Mouse (Mus musculus): ENCODE data around the gene Mthfsl. TPM values are rescaled to one million over a fixed set of nuclear protein-coding genes. Genes with fewer than 3 reads are reported as not detected.
"Not testable (repeated sequence)": the region's sequence is repeated elsewhere in the genome, so short reads cannot be mapped to it uniquely, and the experiment has no call there.

Gene Mthfsl
- total RNA-seq, 2 experiments from 2014 or later, result 33.6 to 33.7 TPM

GRCm38 (mm10) chr9:88706700-88707099, 13.4 kb downstream of the Mthfsl start:
- intact Hi-C loops (cut with DNase I), result loop anchor here (5.0 kb wide), 1 partner anchor 521 kb away; no protein-coding TSS in a partner anchor
- no peak for DNase-seq (ENCODE audit: extremely low spot score in 1 of 2, low spot score in 2 of 2)

- not testable (repeated sequence) for DNase-seq (ENCODE audit: extremely low spot score in 1 of 2, low spot score in 2 of 2)
- intact Hi-C loops (cut with DNase I), result loop anchor here (5.0 kb wide), 1 partner anchor 522 kb away; no protein-coding TSS in a partner anchor
Measured at GRCm38 (mm10) chr9:88705157-88705556, 14.9 kb downstream of the Mthfsl start.

GRCm38 (mm10) chr9:88698746-88699145, 21.4 kb downstream of the Mthfsl start:
- DNase-seq (ENCODE audit: extremely low spot score in 1 of 2, low spot score in 2 of 2); intact Hi-C loops (cut with DNase I): not testable (repeated sequence)

GRCm38 (mm10) chr9:88691307-88691706, 28.8 kb downstream of the Mthfsl start:
- DNase-seq (ENCODE audit: extremely low spot score in 1 of 2, low spot score in 2 of 2); intact Hi-C loops (cut with DNase I): not testable (repeated sequence)

- DNase-seq (ENCODE audit: extremely low spot score in 1 of 2, low spot score in 2 of 2); intact Hi-C loops (cut with DNase I): not testable (repeated sequence)
Measured at GRCm38 (mm10) chr9:88689451-88689850, 30.6 kb downstream of the Mthfsl start.

GRCm38 (mm10) chr9:88686719-88687118, 33.4 kb downstream of the Mthfsl start:
- intact Hi-C loops (cut with DNase I); DNase-seq (ENCODE audit: extremely low spot score in 1 of 2, low spot score in 2 of 2): not testable (repeated sequence)

GRCm38 (mm10) chr9:88658341-88658740, 61.8 kb downstream of the Mthfsl start:
- intact Hi-C loops (cut with DNase I); DNase-seq (ENCODE audit: extremely low spot score in 1 of 2, low spot score in 2 of 2): not testable (repeated sequence)

GRCm38 (mm10) chr9:88650742-88651141, 69.4 kb downstream of the Mthfsl start:
- intact Hi-C loops (cut with DNase I), result not testable (repeated sequence)
- DNase-seq (ENCODE audit: extremely low spot score in 1 of 2, low spot score in 2 of 2), result peak in 1 of 2 experiments; percentile 15

Other genes starting within 250 kb of the Mthfsl start
- 10 to 100 TPM; 85.5 to 93.1 TPM for gene Syncrip, start 237.7 kb downstream of the Mthfsl start, total RNA-seq (2021)
- gene Zfp949, start 172.3 kb downstream of the Mthfsl start, total RNA-seq (2021), result 10 to 100 TPM; 20.1 to 23.4 TPM
- 1 to 10 TPM in 1 of 2 experiments, under 1 TPM in 1; 0.53 to 1.5 TPM for gene Trim43a, start 139.4 kb downstream of the Mthfsl start, total RNA-seq (2021)
- not detected for gene Bcl2a1d, start 11.6 kb upstream of the Mthfsl start, total RNA-seq (2021)
- gene Trim43c, start 118.9 kb upstream of the Mthfsl start, total RNA-seq (2021), result not detected
- gene Bcl2a1a, start 236.6 kb upstream of the Mthfsl start, total RNA-seq (2021), result not detected